Mouse (Mus musculus): ENCODE data around the gene Nrxn3. TPM values are rescaled to one million over a fixed set of nuclear protein-coding genes. Genes with fewer than 3 reads are reported as not detected.

Gene Nrxn3
- polyA plus RNA-seq, 1 experiment from 2014 or later, result 4.8 TPM

- Histone ChIP-seq H3K4me3 (no peak overlapping the region), H3K9me3 (no peaks in the 10 kb centered on the region), H3K27ac (no peak overlapping the region), H3K36me3 (no peaks in the 10 kb centered on the region), H3K27me3 (ENCODE audit: insufficient read depth, poor library complexity, severe bottlenecking) (no peaks in the 10 kb centered on the region), H3K4me1 (no peaks in the 10 kb centered on the region)
- 15% methylated on average over 4 of the region's 4 CpGs for whole genome bisulfite sequencing
- DNase-seq (ENCODE audit: low spot score), result no peak
These were observed 808.1 kb downstream of the Nrxn3 start for GRCm38 (mm10) chr12:89530679-89531350.

- Histone ChIP-seq H3K27me3 (ENCODE audit: insufficient read depth, poor library complexity, severe bottlenecking) (no peaks in the 10 kb centered on the region), H3K36me3 (no peaks in the 10 kb centered on the region), H3K27ac (no peak overlapping the region), H3K4me1 (no peaks in the 10 kb centered on the region), H3K9me3 (no peaks in the 10 kb centered on the region), H3K4me3 (no peak overlapping the region)
- WGBS, result 80% methylated on average over 2 of the region's 2 CpGs
- no peak for DNase-seq (ENCODE audit: low spot score)
These were observed 828.6 kb downstream of the Nrxn3 start for GRCm38 (mm10) chr12:89551291-89551690.

- no peak for DNase-seq (ENCODE audit: low spot score)
- no peak overlapping the region for H3K4me3 ChIP-seq
- H3K9me3 ChIP-seq, result no peaks in the 10 kb centered on the region
- no peak overlapping the region for H3K27ac ChIP-seq
- H3K36me3 ChIP-seq, result no peaks in the 10 kb centered on the region
- no peaks in the 10 kb centered on the region for H3K4me1 ChIP-seq
- 76% methylated on average over 4 of the region's 4 CpGs for WGBS
- no peaks in the 10 kb centered on the region for H3K27me3 ChIP-seq (ENCODE audit: insufficient read depth, poor library complexity, severe bottlenecking)
These were observed 830.7 kb downstream of the Nrxn3 start for GRCm38 (mm10) chr12:89553223-89553880.

- no peaks in the 10 kb centered on the region for H3K9me3 ChIP-seq
- H3K27me3 ChIP-seq (ENCODE audit: insufficient read depth, poor library complexity, severe bottlenecking), result no peaks in the 10 kb centered on the region
- H3K36me3 ChIP-seq, result no peaks in the 10 kb centered on the region
- no peak overlapping the region for H3K27ac ChIP-seq
- no peak overlapping the region for H3K4me3 ChIP-seq
- WGBS, result 71% methylated on average over 2 of the region's 2 CpGs
- no peak for DNase-seq (ENCODE audit: low spot score)
- no peaks in the 10 kb centered on the region for H3K4me1 ChIP-seq
These were observed 831.5 kb downstream of the Nrxn3 start for GRCm38 (mm10) chr12:89554171-89554570.

GRCm38 (mm10) chr12:89554740-89555430 lies 832.2 kb downstream of the Nrxn3 start:
- DNase-seq (ENCODE audit: low spot score), result no peak
- WGBS, result 63% methylated on average over 2 of the region's 2 CpGs
- H3K36me3 ChIP-seq, result no peaks in the 10 kb centered on the region
- H3K27me3 ChIP-seq (ENCODE audit: insufficient read depth, poor library complexity, severe bottlenecking), result no peaks in the 10 kb centered on the region
- H3K27ac ChIP-seq, result no peak overlapping the region
- no peaks in the 10 kb centered on the region for H3K4me1 ChIP-seq
- no peak overlapping the region for H3K4me3 ChIP-seq
- H3K9me3 ChIP-seq, result no peaks in the 10 kb centered on the region

- no peaks in the 10 kb centered on the region for H3K4me1 ChIP-seq
- H3K36me3 ChIP-seq, result no peaks in the 10 kb centered on the region
- no peak for DNase-seq (ENCODE audit: low spot score)
- WGBS, result 83% methylated on average over 1 of the region's 1 CpGs
- H3K4me3 ChIP-seq, result no peak overlapping the region
- no peak overlapping the region for H3K27ac ChIP-seq
- H3K9me3 ChIP-seq, result no peaks in the 10 kb centered on the region
- H3K27me3 ChIP-seq (ENCODE audit: insufficient read depth, poor library complexity, severe bottlenecking), result no peaks in the 10 kb centered on the region
These were observed 836.2 kb downstream of the Nrxn3 start for GRCm38 (mm10) chr12:89558921-89559320.

- WGBS, result 72% methylated on average over 4 of the region's 4 CpGs
- no peak for DNase-seq (ENCODE audit: low spot score)
- H3K27ac ChIP-seq, result no peak overlapping the region
- no peak overlapping the region for H3K4me3 ChIP-seq
- no peaks in the 10 kb centered on the region for H3K36me3 ChIP-seq
- no peaks in the 10 kb centered on the region for H3K9me3 ChIP-seq
- H3K4me1 ChIP-seq, result no peaks in the 10 kb centered on the region
- no peaks in the 10 kb centered on the region for H3K27me3 ChIP-seq (ENCODE audit: insufficient read depth, poor library complexity, severe bottlenecking)
These were observed 839.4 kb downstream of the Nrxn3 start for GRCm38 (mm10) chr12:89561989-89562565.

GRCm38 (mm10) chr12:89568723-89569377 lies 846.2 kb downstream of the Nrxn3 start:
- H3K27ac ChIP-seq, result no peak overlapping the region
- no peaks in the 10 kb centered on the region for H3K27me3 ChIP-seq (ENCODE audit: insufficient read depth, poor library complexity, severe bottlenecking)
- 77% methylated on average over 6 of the region's 6 CpGs for WGBS
- no peaks in the 10 kb centered on the region for H3K9me3 ChIP-seq
- no peak for DNase-seq (ENCODE audit: low spot score)
- H3K36me3 ChIP-seq, result no peaks in the 10 kb centered on the region
- H3K4me1 ChIP-seq, result no peaks in the 10 kb centered on the region
- H3K4me3 ChIP-seq, result no peak overlapping the region

- Histone ChIP-seq H3K4me1 (no peaks in the 10 kb centered on the region), H3K4me3 (no peak overlapping the region), H3K9me3 (no peaks in the 10 kb centered on the region), H3K27me3 (ENCODE audit: insufficient read depth, poor library complexity, severe bottlenecking) (no peaks in the 10 kb centered on the region), H3K27ac (no peak overlapping the region), H3K36me3 (no peaks in the 10 kb centered on the region)
- DNase-seq (ENCODE audit: low spot score), result no peak
- WGBS, result 76% methylated on average over 4 of the region's 4 CpGs
These were observed 869.8 kb downstream of the Nrxn3 start for GRCm38 (mm10) chr12:89592459-89592858.

GRCm38 (mm10) chr12:89613670-89614069 lies 891.0 kb downstream of the Nrxn3 start:
- no peak for DNase-seq (ENCODE audit: low spot score)
- Histone ChIP-seq H3K27me3 (ENCODE audit: insufficient read depth, poor library complexity, severe bottlenecking) (no peaks in the 10 kb centered on the region), H3K4me1 (no peaks in the 10 kb centered on the region), H3K9me3 (no peaks in the 10 kb centered on the region), H3K36me3 (no peaks in the 10 kb centered on the region), H3K27ac (no peak overlapping the region), H3K4me3 (no peak overlapping the region)
- WGBS, result 77% methylated on average over 2 of the region's 2 CpGs

- no peaks in the 10 kb centered on the region for H3K4me1 ChIP-seq
- H3K36me3 ChIP-seq, result no peaks in the 10 kb centered on the region
- no peaks in the 10 kb centered on the region for H3K9me3 ChIP-seq
- no peaks in the 10 kb centered on the region for H3K27me3 ChIP-seq (ENCODE audit: insufficient read depth, poor library complexity, severe bottlenecking)
- H3K27ac ChIP-seq, result no peak overlapping the region
- no peak overlapping the region for H3K4me3 ChIP-seq
- DNase-seq (ENCODE audit: low spot score), result no peak
- 79% methylated on average over 4 of the region's 4 CpGs for WGBS
These were observed 903.1 kb downstream of the Nrxn3 start for GRCm38 (mm10) chr12:89625746-89626145.

- no peak for DNase-seq (ENCODE audit: low spot score)
These were observed 917.4 kb downstream of the Nrxn3 start for GRCm38 (mm10) chr12:89640046-89640445.

GRCm38 (mm10) chr12:89641460-89641859 lies 918.8 kb downstream of the Nrxn3 start:
- Histone ChIP-seq H3K27ac (no peak overlapping the region), H3K36me3 (no peaks in the 10 kb centered on the region), H3K27me3 (ENCODE audit: insufficient read depth, poor library complexity, severe bottlenecking) (no peaks in the 10 kb centered on the region), H3K9me3 (no peaks in the 10 kb centered on the region), H3K4me1 (no peaks in the 10 kb centered on the region), H3K4me3 (no peak overlapping the region)
- DNase-seq (ENCODE audit: low spot score), result no peak
- WGBS, result 19% methylated on average over 1 of the region's 1 CpGs

More at GRCm38 (mm10) chr12:89640046-89640445, 917.4 kb downstream of the Nrxn3 start:
- H3K4me1 ChIP-seq, result no peaks in the 10 kb centered on the region
- H3K9me3 ChIP-seq, result no peaks in the 10 kb centered on the region
- no peak overlapping the region for H3K27ac ChIP-seq
- H3K27me3 ChIP-seq (ENCODE audit: insufficient read depth, poor library complexity, severe bottlenecking), result no peaks in the 10 kb centered on the region
- no peaks in the 10 kb centered on the region for H3K36me3 ChIP-seq
- 68% methylated on average over 4 of the region's 4 CpGs for WGBS
- no peak overlapping the region for H3K4me3 ChIP-seq
